Mouse (Mus musculus): ENCODE measurements at regions not wholly inside any gene's neighbourhood (a gene's known extent, or its start where the extent isn't known, plus 50 kb on each side); places are given as distances from the start of the nearest gene placed in this dataset.
"Not testable (repeated sequence)": the region's sequence is repeated elsewhere in the genome, so short reads cannot be mapped to it uniquely, and the experiment has no call there.

DNA sequence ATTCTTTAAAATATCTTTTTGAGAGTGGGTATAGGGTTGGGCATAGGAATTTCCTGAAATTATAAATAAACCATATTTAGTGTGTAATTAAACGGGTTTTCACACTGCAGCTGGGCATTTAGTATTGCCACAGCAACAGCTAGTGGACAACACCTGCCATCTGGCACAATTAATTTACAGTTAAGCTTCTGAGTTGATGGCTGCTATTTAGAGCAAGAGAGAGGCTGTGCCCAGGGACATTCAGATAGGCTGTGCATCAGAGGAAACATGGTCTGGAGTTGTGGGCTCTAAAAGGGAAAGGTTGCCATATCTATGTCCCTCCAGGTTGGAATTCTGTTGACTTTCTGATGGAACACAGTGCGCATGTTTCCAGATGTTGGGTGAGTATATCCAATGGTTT, 227.1 kb downstream of the Pth2r start:
- intact Hi-C loops (cut with DNase I), result no loop called here

DNA sequence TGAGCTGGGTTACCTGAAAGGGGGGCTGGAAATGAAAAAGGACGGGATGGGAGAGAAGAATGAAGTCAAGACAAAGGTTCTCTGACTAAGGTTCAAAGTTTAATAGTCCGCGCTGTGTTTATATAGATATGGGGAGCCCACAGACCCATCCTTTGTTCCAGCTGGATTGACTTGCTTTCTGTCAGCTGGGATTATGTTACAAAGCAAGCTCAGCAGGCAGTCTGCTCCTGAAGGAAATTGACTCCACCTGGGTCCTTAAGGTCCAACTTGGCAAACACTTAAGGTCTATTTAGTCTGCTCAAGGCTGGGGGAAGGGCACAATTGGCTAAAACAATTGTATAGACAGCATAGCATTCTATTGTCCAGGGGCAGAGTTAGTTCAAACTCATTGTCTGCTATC, 253.8 kb downstream of the Pth2r start:
- no peak for DNase-seq (ENCODE audit: low spot score in 2 of 2)
- intact Hi-C loops (cut with DNase I), result no loop called here

More for the DNA sequence above, 227.1 kb downstream of the Pth2r start:
- DNase-seq (ENCODE audit: low spot score in 2 of 2), result no peak

DNA sequence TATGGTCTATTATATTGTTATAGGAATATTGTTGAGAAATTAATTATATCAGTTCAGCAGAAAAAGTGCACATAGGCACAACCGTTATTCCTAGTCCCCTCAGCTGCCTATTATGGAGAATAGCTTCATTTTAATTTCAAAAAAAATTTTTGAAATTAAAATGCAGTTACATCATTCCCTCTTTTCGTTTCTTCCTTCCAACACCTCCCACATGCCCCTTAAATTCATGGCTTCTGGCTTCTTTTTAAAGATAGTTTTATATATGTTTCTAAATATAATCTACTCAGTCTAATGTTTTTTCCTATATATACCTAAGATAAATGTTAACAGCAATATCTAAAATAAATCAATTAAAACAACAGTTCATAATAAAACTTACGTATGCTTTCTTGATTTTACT, 256.7 kb downstream of the Pth2r start:
- intact Hi-C loops (cut with DNase I), result no loop called here
- no peak for DNase-seq (ENCODE audit: low spot score in 2 of 2)

DNA sequence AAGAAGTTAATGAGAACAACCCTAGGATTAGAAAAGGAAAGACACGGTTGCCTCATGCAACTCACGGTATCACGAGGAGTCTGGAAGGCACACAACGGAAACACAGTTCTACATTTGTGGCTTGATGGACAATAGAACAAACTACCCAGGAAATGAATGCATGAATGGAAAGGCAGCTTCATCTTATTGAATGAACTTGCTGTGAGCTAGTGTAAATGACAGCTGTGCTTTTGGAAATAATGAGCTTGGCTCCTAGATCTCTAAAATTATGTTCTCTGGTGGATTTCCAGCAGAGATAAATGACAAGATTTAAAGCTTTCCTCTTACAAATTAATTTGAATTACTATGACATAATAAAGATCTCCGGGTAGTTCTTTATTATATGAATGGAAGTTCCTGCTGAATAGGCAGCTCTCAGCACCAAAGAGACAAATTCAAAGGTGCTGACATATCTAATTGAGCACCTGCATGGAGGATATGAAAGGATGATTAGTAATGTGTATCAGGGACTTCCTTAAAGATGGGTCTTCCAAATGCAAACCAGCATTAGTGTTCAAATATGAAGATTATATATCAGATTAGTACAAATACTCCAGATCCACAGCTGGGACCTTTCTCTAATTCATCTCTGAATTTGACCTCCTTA, 262.5 kb downstream of the Pth2r start:
- DNase-seq (ENCODE audit: low spot score in 2 of 2), result no peak

DNA sequence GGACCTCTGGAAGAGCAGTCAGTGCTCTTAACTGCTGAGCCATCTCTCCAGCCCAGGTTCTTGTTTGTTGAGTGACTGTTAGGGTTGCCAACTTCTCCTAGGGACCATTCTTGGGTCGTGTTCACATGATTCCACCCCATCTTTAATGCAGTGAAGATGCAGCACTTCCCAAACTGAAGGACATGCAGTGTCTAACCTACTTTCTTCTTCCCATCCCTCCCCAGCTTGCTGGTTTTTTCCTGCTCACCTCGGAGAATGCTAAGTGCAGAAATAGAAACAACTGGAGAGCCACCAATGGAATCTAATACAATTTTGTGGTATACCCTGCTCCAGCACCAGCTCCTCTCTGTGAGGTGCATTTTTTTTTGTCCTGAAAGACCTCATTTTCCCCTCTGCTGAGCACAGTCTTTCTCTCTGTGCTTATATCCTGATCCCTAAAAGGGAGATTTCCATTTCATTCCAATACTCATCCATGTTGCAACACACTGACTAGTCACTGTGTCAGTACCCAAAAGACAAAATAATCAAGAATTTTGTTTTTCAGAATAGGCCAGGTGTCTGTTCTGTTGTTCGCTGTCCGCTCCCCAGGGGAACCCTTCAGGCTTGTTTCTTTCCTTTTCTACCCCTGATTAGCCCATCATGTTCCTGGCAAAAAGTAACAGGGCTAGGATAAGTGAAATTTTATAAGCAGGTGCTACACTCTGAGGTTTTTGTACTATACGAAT, 263.6 kb downstream of the Pth2r start:
- no peak for DNase-seq (ENCODE audit: low spot score in 2 of 2)
- intact Hi-C loops (cut with DNase I), result loop anchor here (5.0 kb wide), 1 partner anchor 213 kb away; no protein-coding TSS in a partner anchor

More for the DNA sequence above, 262.5 kb downstream of the Pth2r start:
- intact Hi-C loops (cut with DNase I), result no loop called here

DNA sequence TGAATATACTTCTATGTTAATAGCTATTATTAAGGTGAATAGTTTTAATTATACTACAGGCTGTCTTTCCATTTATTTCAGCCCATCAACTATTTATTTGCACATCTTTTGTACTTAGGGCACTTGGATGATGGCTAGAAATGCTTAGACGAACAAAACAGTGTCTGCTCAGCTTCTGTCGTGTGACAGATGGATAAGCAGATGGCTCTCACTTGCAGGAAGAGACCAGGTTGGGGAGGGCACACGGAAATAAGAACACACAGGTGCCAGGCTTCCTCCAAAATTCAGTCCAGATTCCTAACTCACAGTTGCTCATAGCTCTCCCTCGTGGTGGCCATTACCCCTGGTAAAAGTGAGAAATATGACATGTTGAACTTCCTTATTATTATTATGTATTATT, 267.0 kb downstream of the Pth2r start:
- intact Hi-C loops (cut with DNase I), result loop anchor here (5.0 kb wide), 1 partner anchor 217 kb away; no protein-coding TSS in a partner anchor
- peak in 1 of 2 experiments; percentile 24 for DNase-seq (ENCODE audit: low spot score in 2 of 2)

DNA sequence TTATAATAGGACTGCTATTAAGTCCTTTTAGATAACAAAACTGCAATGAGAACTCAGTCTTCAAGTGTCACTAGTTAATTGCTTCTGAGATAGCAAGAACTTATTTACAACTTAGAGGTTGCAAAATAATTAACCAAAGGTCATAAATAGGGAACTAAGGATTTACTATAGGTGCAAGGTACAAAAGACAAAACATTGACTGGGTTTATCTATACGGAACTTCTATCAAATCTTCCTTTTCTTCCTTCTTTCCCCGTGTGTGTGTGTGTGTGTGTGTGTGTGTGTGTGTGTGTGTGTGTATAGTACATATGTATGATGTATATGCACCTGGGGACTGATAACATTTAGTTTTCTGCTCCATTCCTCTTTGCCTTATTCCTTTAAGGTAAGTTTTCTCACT, 305.5 kb downstream of the Pth2r start:
- intact Hi-C loops (cut with DNase I), result no loop called here
- DNase-seq (ENCODE audit: low spot score in 2 of 2), result no peak

DNA sequence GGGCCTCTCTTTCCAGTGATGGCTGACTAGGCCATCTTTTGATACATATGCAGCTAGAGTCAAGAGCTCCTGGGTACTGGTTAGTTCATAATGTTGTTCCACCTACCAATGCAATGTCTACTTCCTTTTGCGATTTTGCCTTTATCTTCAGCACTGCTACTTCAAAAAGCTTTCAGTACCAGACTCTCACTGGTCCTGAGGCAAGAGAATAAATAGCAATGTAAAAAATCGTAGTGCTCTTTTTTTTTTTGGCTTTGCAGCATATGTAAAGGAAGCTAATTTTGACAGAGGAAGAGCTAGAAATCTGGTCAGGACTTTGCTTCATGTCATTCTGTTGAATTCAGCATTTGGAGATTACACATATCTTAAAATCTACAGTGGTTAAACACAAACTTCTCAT, 291.0 kb upstream of the Crygf start:
- DNase-seq (ENCODE audit: low spot score in 2 of 2), result peak in 1 of 2 experiments; percentile 5
- intact Hi-C loops (cut with DNase I), result no loop called here

DNA sequence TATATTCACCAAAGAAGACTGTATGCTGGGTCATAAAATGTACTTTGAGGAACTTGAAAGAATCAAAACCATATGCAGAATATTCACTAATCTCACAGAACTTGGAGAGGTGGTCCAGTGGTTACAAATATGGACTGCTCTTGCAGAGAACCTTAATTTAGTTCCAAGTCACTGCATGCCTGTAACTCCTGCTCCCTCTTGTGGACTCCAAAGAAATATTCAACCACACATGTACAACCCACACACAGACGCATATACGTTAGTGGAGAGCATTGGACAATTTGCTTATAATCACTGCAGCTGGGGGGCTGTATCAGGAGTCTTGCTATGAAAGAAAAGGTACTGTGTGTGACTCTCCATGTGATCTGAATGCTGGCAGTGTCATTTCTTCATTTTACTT, 271.9 kb upstream of the Crygf start:
- no peak for DNase-seq (ENCODE audit: low spot score in 2 of 2)
- intact Hi-C loops (cut with DNase I), result loop anchor here (10.0 kb wide), 1 partner anchor 340 kb away; no protein-coding TSS in a partner anchor

DNA sequence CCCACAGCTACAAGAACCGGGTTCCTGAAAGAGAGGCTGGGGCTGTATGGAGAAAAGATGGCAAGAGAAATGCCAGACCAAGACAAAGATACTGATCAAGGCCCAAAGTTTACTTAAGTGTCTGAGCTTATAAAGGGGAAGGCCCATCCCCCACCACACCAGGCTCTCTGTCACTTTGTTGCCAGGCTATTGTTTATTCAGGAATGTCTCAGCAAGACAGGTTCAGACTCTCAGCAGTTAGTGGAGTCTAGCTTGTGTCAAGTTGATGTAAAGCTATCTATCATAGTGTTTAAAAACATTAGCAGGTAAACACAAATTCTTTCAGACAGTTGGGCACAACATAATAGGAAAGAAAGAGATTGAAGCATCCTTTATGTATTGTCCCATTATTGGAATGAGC, 244.4 kb upstream of the Crygf start:
- intact Hi-C loops (cut with DNase I), result no loop called here
- no peak for DNase-seq (ENCODE audit: low spot score in 2 of 2)

DNA sequence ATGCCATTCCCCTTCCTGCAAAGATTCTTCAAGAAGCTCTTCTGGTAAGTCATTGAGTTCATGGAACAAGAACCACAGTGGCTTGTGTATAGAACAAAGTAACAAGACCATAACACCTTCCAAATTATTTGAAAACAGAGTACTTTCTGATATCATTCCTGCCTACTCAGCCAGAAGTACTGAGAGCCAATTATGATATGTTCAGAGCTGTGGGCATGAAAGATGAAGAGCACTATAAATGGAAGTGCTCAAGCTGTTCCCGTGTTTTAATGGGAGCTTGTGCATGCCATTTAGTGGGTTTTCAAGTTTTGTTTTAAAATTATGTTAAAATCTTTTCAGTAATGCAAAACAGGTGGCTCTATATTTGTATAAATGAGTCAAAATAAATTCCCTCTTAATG, 239.0 kb upstream of the Crygf start:
- intact Hi-C loops (cut with DNase I), result no loop called here
- DNase-seq (ENCODE audit: low spot score in 2 of 2), result peak; percentile 4 to 15

DNA sequence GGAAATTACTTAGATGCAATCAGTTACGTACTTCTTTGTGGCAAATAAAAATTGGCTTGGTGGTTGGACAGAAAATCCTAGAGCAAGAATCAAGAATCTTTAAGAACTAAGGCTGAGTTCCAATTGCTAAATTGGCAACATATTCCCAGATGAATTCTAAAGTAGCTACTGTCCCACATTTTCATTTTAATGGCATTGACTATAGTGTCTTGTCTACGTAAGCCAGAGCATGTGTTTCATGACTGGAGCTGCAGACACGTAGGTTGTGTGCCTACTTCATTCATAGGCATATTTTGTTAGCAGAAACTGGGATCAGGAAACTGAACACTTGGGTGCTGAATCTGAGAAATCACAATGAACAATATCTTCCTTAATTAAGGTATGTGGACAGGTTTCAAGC, 196.1 kb upstream of the Crygf start:
- intact Hi-C loops (cut with DNase I), result no loop called here

DNA sequence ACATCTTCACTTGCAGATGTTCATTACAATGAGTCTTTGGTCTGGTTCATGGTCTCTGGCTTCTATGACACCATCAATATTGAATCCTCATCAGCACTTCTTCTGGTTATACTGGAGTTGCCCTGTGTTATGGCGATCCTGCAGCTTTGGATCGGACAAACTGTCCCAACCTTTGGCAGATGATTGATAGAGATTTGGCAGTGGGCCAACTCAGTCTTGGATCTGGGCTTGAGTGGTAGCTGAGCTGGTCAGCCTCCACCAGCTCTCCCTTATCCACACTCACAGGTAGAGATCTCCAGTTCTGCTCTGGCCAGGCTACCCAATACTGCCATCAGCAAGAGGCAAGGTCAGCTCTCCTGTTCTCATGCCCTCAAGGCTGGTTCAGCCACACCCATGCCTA, 168.4 kb upstream of the Crygf start:
- no peak for DNase-seq (ENCODE audit: low spot score in 2 of 2)
- intact Hi-C loops (cut with DNase I), result no loop called here

More for the DNA sequence above, 196.1 kb upstream of the Crygf start:
- peak; percentile 2 to 18 for DNase-seq (ENCODE audit: low spot score in 2 of 2)

DNA sequence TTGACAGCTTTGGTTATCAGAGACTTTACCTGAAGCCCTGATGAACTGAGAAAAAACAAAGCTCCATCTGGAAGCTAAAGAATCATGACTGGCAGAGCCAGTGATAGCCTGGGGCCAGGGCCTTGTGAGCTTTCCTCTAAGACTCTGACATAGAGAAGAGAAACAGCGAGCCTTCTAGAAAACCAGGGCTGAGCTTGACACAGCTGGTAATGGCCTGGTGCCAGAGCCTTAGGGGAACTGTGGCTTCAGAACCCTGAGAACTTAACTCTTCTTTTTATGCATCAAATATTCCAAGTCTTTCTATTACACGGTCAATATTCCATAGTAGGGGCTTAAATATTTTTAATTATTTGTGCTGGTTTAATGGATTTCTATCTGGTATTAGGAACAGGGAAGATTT, 165.2 kb upstream of the Crygf start:
- no peak for DNase-seq (ENCODE audit: low spot score in 2 of 2)
- intact Hi-C loops (cut with DNase I), result no loop called here

DNA sequence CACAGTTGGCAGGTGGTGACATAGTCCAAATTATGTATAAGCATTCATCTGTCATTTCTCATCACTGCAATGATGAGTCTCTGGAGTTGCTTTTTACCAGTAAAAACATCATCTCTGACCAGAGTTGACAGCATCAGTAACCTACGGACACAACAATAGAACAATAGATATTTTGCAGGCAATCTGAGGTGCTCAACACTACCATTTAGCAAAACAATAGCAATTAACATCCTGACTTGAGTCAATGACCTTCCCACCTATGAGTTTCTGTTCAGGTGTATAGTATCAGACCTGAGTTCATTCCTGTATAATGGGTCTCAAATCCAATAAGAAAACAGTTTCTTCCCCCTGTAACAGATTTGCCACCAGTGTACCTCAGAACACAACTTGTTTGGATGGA, 126.1 kb upstream of the Crygf start:
- intact Hi-C loops (cut with DNase I), result no loop called here
- DNase-seq (ENCODE audit: low spot score in 2 of 2), result no peak

DNA sequence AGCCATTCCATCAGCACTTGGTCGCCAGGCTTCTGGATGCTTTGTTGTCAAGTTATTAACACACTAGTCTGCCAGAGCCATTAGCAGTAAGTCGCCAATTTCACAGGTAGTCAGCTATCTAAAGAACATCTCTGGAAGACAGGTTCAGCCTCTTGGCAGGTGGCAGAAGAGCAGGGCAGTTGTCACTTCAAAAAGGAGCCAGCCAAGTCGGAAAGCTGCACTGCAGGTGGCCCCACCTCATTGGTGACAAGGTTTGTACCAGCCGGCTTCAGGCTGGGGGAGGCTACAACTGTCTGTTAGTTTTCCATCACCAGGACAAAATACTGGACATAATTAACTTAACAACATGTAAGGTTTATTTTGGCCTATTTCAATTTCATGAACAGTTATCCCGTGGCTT, 105.5 kb upstream of the Crygf start:
- intact Hi-C loops (cut with DNase I), result no loop called here
- DNase-seq (ENCODE audit: low spot score in 2 of 2), result no peak

DNA sequence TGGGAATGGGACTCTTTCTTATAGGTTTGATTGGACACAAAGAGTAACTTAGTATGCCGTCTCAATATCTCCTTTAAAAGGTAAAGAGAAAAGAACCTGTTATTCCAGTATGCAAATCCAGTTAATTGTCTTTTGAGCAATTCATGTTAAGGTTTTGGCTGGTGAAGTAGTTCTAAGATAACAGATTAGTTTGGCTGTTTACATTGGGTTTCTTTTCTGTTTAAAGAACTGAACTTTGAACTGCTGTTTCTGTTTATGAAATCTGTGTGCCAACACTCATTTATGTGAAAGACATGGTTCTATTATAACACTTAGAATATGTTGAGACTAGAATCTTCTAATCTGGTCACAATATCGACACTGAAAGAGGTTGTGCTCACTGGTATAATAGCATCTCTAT, 85.2 kb upstream of the Crygf start:
- no peak for DNase-seq (ENCODE audit: low spot score in 2 of 2)
- intact Hi-C loops (cut with DNase I), result no loop called here

DNA sequence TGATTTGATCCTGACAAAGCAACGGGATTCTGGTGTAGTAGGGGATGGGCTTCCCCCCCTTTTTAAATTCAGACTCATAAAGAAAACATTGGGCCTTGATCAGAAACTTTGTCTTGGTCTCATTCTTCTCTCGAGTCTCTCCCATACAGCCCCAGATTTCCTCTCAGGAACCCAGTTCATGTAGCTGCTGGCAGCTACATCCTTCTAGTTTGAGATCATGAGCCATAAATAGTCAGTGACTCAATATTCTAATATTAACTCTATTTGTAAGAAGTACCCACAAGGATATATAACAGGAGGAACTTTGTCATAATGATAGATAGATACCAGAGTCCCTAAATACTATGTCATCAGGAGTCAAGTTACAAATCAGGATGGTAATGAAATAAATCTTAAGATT, 79.3 kb upstream of the Crygf start:
- intact Hi-C loops (cut with DNase I), result no loop called here
- no peak for DNase-seq (ENCODE audit: low spot score in 2 of 2)

DNA sequence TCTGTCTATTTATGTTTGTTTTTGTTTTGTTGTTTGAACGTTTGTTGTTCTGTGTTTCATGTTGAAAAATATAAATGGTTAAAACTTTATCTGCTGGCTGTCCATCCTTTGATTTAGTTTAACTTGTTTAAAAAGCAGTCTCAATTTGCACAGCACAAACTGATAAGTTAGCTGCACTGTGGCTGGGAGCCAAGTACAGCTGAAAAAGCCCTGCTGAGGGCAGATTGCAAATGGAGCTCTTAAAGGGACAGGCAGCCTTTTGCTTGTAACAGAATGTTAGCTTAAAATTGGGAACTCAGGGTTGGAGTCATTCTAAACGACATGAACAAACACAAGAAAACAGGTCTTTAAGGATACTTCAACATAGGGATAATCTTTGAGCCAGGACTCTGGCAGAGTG, 52.6 kb upstream of the Crygf start:
- intact Hi-C loops (cut with DNase I), result not testable (repeated sequence)
- DNase-seq (ENCODE audit: low spot score in 2 of 2), result peak in 1 of 2 experiments; percentile 8
